Mouse (Mus musculus): ENCODE results near the gene Sh3glb2.

DNA sequence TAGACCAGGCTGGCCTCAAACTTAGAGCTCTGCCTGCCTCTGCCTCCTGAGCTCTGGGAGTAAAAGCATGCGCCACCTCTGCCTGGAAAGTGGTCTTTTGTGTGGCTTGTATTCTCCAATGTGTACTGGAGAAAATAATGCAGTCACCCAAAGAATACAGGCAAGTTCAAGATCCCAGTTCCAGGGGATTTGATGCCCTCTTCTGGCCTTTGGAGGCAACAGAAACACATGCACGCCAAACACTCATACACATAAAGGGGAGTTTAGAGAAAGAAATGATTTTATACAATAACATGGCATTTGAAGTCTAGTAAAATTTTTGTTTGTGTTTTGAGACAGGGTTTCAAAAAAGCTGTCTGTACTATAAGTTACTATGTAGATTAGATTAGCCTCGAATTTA is 59.6 kb downstream of the Sh3glb2 start:
- TF ChIP-seq CTCF (IDR thresholded peaks at IDR 0.05; ENCODE audit: insufficient read depth, low read length), result no peak
- TF ChIP-seq POLR2A (IDR thresholded peaks at IDR 0.05; ENCODE audit: borderline replicate concordance, extremely low read depth, low read depth, low read length), result no peak
